Mouse (Mus musculus) neural tube, embryonic 11.5 days (tissue): ENCODE results near the gene Mindy1. TPM values are rescaled to one million over a fixed set of nuclear protein-coding genes. Genes with fewer than 3 reads are reported as not detected.

ENCODE experiments used
- ATAC-seq: fragments of 200-750 bp; cut with Nextera tagmentation; 2 replicates; pipeline ENCODE4 v1.8.0; 2017; ENCODE audit warnings: moderate number of reproducible peaks, mild to moderate bottlenecking, moderate TSS enrichment, moderate library complexity; ENCODE audit not compliant: insufficient read depth, low FRiP score, low TSS enrichment
- DNase-seq: peaks from one replicate; pipeline ENCODE4 v3.0.0-alpha.2; 2015; ENCODE audit warnings: low spot score
- H3K27ac ChIP-seq: fragments of 300-500 bp; sonication (generic); 2 replicates; pipeline ENCODE4 v1.5.1; 2014; ENCODE audit warnings: low read depth, mild to moderate bottlenecking, low read length
- H3K27me3 ChIP-seq: fragments of 300-500 bp; sonication (generic); 2 replicates; pipeline ENCODE4 v1.6.1; 2014; ENCODE audit warnings: mild to moderate bottlenecking, low read length, mixed read lengths; ENCODE audit not compliant: control insufficient read depth, insufficient read depth
- H3K36me3 ChIP-seq: fragments of 300-500 bp; sonication (generic); 2 replicates; pipeline ENCODE4 v1.6.1; 2014; ENCODE audit warnings: mild to moderate bottlenecking, low read length, moderate library complexity, mixed read lengths; ENCODE audit not compliant: control insufficient read depth, insufficient read depth
- H3K4me1 ChIP-seq: fragments of 300-500 bp; sonication (generic); 2 replicates; pipeline ENCODE4 v1.6.1; 2014; ENCODE audit warnings: low read length, mixed read lengths; ENCODE audit not compliant: control insufficient read depth, insufficient read depth
- H3K4me2 ChIP-seq: fragments of 300-500 bp; sonication (generic); 2 replicates; pipeline ENCODE4 v1.6.1; 2014; ENCODE audit warnings: low read depth, mild to moderate bottlenecking, moderate library complexity
- H3K4me3 ChIP-seq: fragments of 300-500 bp; sonication (generic); 2 replicates; pipeline ENCODE4 v1.5.1; 2014; ENCODE audit warnings: low read depth, low read length
- H3K9ac ChIP-seq: fragments of 300-500 bp; sonication (generic); 2 replicates; pipeline ENCODE4 v1.6.1; 2014; ENCODE audit warnings: mild to moderate bottlenecking, low read length
- H3K9me3 ChIP-seq: fragments of 300-500 bp; sonication (generic); 2 replicates; pipeline ENCODE4 v1.6.1; 2016; ENCODE audit warnings: low read length; ENCODE audit not compliant: control insufficient read depth
- WGBS: fragments of 180-500 bp; shearing (Covaris S2); extraction: QIAGEN DNeasy Blood & Tissue Kit; methylation state at CpG from one replicate; pipeline ENCODE4 v1.1.7; 2014; 5-methylcytosine and 5-hydroxymethylcytosine counted together
- polyA plus RNA-seq: library from polyadenylated mRNA; unstranded; fragments of >200 nt; fragmentation: Nextera tagmentation; extraction: Ambion mirVana; gene quantifications from 2 replicates; pipeline ENCODE4 v1.2.1, GENCODE M21; 2014

Gene Mindy1
- polyA plus RNA-seq, 1 experiment from 2014 or later = 48.1 TPM

DNA sequence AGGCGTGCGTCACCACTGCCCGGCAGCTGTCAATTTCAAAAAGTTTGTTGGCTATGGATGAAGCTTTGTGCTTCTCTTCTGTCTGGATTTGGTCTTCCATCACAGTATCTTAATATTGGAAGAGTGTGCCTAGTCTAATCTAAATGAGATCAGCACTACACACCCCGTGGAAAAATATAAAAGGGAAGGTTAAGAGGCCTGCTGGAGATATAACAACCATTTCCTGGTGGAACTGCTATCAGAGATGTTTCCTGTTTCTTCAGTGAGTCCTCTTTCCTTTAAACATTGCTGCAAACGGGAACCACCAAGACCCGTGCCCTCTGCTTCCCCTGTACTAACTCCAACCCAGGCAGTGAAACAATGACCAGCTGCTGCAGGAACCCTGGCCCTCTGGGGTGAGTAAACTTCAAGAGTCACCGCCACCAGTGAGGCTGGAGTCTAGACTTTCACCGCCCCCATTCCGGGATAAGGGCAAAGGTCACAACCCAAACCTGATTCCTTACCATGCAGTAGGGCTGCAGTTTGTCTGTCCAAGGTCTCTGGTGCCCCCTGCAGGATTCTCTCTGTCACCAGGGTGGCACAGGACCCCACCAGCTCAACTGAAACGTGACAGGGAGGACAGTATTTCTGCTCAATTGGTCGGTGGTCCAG lies 17.9 kb upstream of the Mindy1 start:
- Histone ChIP-seq H3K36me3 (peaks cover 13% of the 10 kb centered on the region), H3K9ac (no peak overlapping the region), H3K4me2 (no peak overlapping the region), H3K27ac (no peak overlapping the region), H3K27me3 (no peaks in the 10 kb centered on the region), H3K4me3 (no peak overlapping the region), H3K9me3 (no peaks in the 10 kb centered on the region), H3K4me1 (no peaks in the 10 kb centered on the region)
- DNase-seq (peak; percentile 61), ATAC-seq (no peak)
- 46% methylated on average over 11 of the region's 11 CpGs for WGBS

DNA sequence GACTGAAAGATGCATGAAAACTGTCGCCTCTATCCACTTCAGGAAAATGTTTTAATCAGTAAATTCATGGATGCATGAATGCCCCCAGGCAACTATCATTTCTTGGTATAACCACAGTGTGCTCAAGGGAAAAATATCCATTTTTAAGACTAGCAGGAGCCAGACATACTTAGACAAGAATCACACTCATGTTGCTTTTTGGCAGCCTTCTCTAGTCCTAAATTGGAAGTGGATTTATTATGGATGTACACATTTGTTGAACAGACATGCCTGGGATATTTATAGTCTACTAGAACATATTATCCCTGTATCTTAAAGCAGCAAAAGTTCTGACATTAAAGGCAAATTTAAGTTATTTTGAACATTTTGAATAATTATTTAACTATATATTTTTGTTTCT lies 16.4 kb upstream of the Mindy1 start:
- H3K4me2 ChIP-seq = no peak overlapping the region
- no peak overlapping the region for H3K27ac ChIP-seq
- ATAC-seq (no peak), DNase-seq (no peak)
- no peaks in the 10 kb centered on the region for H3K9me3 ChIP-seq
- H3K27me3 ChIP-seq = no peaks in the 10 kb centered on the region
- WGBS = 82% methylated on average over 1 of the region's 1 CpGs
- no peaks in the 10 kb centered on the region for H3K4me1 ChIP-seq
- H3K36me3 ChIP-seq = peaks cover 7% of the 10 kb centered on the region
- H3K4me3 ChIP-seq = no peak overlapping the region
- no peak overlapping the region for H3K9ac ChIP-seq

DNA sequence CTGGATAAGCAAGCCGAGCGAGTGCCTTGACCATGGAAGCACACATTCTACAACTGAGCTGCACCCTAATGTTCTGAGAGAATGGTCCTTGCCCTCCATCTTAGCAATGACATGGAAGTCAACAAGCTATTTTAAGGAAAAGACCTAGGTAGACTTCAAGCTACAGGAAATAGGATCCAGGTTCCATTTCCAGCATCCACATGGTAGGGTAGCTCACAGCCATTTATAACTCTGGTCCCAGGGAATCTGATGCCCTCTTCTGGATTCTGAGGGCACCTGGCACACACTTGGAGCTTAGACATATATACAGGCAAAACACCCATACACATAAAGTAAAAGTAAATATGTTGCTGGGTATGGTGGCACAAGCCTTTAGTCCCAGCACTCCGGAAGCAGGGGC lies 15.1 kb upstream of the Mindy1 start:
- H3K9ac ChIP-seq = no peak overlapping the region
- WGBS = 95% methylated on average over 3 of the region's 3 CpGs
- H3K4me3 ChIP-seq = no peak overlapping the region
- H3K9me3 ChIP-seq = no peaks in the 10 kb centered on the region
- no peak overlapping the region for H3K27ac ChIP-seq
- DNase-seq = no peak
- no peak for ATAC-seq
- H3K4me1 ChIP-seq = no peaks in the 10 kb centered on the region
- H3K27me3 ChIP-seq = no peaks in the 10 kb centered on the region
- peaks cover 4% of the 10 kb centered on the region for H3K36me3 ChIP-seq
- no peak overlapping the region for H3K4me2 ChIP-seq

DNA sequence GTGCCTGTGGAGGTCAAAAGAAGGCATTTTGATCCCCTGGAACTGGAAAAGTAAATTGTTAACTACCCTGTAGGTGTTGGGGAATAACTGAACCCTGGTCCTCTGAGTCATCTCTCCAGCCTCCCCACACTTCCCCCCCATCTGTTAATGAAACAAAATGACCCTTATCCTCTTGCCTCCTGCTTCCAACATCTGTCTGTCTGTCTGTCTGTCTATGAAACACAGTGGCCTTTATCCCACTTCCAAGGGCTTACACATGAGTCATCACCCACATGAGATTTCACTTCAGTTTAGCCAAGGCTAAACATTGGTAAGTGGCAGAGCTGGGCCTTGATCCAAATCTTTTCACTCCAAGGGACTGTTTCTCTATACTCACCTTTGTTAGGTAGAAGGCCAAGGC lies 13.3 kb upstream of the Mindy1 start:
- Histone ChIP-seq H3K4me2 (no peak overlapping the region), H3K9ac (no peak overlapping the region), H3K27me3 (no peaks in the 10 kb centered on the region), H3K9me3 (no peaks in the 10 kb centered on the region), H3K4me3 (no peak overlapping the region), H3K4me1 (no peaks in the 10 kb centered on the region), H3K27ac (no peak overlapping the region), H3K36me3 (peaks cover 2% of the 10 kb centered on the region; the same call in 1 of the 2 replicates)
- no peak for DNase-seq
- ATAC-seq = no peak

DNA sequence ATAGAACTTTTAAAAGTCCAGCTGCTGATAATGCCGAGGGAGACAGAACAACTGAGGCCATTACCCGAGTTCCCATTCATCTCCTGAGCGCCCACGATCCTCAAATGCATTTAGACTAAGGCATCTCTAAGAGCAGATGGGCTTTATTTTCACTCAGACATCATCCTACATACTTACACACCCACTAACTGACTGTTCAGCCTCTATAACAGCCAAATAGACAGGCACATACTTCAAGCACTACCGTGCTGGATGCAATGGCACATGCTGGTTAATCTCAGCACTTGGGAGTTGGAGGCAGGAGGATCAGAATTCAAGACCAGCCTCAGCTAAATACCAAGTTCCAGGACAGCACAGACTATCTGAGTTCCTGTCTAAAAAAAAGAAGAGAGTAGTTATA lies 11.4 kb upstream of the Mindy1 start:
- Histone ChIP-seq H3K27ac (no peak overlapping the region), H3K9me3 (no peaks in the 10 kb centered on the region), H3K4me2 (no peak overlapping the region), H3K9ac (no peak overlapping the region), H3K4me3 (no peak overlapping the region), H3K4me1 (no peaks in the 10 kb centered on the region), H3K27me3 (no peaks in the 10 kb centered on the region), H3K36me3 (no peaks in the 10 kb centered on the region; the same call in 1 of the 2 replicates)
- WGBS = 86% methylated on average over 5 of the region's 5 CpGs
- DNase-seq (no peak), ATAC-seq (no peak)

DNA sequence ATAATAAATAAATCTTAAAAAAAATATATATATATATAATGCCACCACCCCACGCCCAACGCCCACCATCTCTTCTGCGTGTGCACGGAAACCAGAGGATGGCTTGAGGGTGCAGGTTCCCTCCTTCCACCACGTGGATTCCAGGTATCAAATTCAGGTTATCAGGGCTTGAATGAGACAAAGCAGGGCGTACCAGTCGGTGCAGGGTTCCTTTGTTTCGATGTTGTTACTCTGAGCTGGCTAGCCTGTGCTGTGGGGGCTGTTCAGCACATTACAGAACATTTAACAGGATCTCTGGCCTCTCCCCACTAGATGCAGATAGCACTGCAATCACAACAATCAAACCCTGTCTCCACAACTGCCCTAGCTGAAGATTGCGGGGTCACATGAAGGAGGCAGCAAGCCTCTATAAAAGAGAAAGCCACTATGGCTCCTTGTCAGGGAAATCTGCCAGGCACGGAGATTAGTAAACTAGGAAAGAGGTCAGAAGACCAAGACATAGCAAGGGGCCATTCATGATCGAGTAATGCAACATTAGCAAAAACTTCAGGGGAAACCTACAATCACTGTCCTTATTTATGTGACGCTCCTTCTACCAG lies 10.3 kb upstream of the Mindy1 start:
- Histone ChIP-seq H3K9ac (no peak overlapping the region), H3K36me3 (no peaks in the 10 kb centered on the region; the same call in 1 of the 2 replicates), H3K4me3 (no peak overlapping the region), H3K9me3 (no peaks in the 10 kb centered on the region), H3K27ac (no peak overlapping the region), H3K4me1 (no peaks in the 10 kb centered on the region), H3K27me3 (no peaks in the 10 kb centered on the region), H3K4me2 (no peak overlapping the region)
- 89% methylated on average over 12 of the region's 12 CpGs for WGBS
- ATAC-seq = no peak
- DNase-seq = no peak

DNA sequence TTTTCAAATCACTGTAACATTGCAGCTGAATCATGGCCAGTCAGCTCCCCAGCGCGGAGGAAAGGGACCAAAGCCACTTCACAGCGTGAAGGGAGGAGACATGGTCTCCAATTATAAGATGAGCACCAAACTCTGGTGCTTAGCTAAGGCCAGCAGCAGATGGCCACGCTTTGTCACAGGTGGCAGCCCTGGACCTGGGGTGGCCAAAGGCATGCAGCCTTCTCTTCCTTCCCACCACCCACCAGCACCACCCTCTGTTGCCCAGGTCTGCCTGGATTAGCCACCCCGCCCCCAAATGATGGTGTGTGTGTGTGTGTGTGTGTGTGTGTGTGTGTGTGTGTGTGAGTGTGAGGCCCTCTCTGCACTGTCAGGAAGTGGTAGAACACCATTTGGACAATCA lies 7.7 kb upstream of the Mindy1 start:
- H3K9ac ChIP-seq = no peak overlapping the region
- no peaks in the 10 kb centered on the region; the same call in 1 of the 2 replicates for H3K36me3 ChIP-seq
- no peaks in the 10 kb centered on the region for H3K27me3 ChIP-seq
- H3K4me1 ChIP-seq = no peaks in the 10 kb centered on the region
- WGBS = 96% methylated on average over 5 of the region's 5 CpGs
- H3K27ac ChIP-seq = no peak overlapping the region
- DNase-seq = no peak
- no peaks in the 10 kb centered on the region for H3K9me3 ChIP-seq
- no peak overlapping the region for H3K4me3 ChIP-seq
- no peak overlapping the region for H3K4me2 ChIP-seq
- ATAC-seq = no peak

DNA sequence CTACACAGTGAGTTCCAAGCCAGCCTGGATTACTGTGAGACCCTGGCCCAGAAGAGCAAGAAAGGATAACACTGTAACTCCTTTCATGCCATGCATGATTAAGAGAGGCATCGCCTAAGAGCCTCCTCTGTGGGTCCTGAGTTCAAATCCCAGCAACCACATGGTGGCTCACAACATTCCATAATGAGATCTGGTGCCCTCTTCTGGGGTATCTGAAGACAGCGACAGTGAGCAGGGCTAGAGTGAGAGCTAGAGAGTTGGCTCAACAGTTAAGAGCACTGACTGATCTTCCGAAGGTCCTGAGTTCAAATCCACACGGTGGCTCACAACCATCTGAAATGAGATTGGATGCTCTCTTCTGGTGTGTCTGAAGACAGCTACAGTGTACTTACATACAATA lies 6.7 kb upstream of the Mindy1 start:
- DNase-seq = no peak

DNA sequence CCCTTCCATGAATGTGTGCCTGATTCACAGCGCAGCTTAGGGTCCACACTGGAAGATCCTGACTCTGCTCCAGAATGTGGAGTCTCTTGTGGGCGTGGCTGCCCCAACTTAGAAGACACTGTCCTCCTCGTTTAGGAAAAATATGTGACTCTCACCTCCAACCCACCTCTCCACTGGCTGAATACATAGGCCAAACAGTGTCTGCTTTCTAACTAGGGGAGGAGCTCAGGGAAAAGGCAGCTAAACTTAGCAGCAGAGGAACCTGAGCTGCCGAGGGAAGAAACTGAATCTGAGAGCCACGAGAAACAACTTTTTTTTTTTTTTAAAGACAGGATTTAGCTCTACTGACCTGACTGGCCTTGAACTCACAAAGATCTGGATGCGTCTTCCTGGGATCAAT lies 6.0 kb upstream of the Mindy1 start:
- WGBS = 82% methylated on average over 6 of the region's 6 CpGs
- DNase-seq (no peak), ATAC-seq (no peak)
- no peaks in the 10 kb centered on the region for H3K27me3 ChIP-seq
- H3K4me2 ChIP-seq = no peak overlapping the region
- H3K4me1 ChIP-seq = no peaks in the 10 kb centered on the region
- H3K4me3 ChIP-seq = no peak overlapping the region
- H3K36me3 ChIP-seq = no peaks in the 10 kb centered on the region; the same call in 1 of the 2 replicates
- no peaks in the 10 kb centered on the region for H3K9me3 ChIP-seq
- H3K27ac ChIP-seq = no peak overlapping the region
- no peak overlapping the region for H3K9ac ChIP-seq

More for the DNA sequence above, 6.7 kb upstream of the Mindy1 start:
- no peak for ATAC-seq
- no peaks in the 10 kb centered on the region for H3K27me3 ChIP-seq
- no peak overlapping the region for H3K4me3 ChIP-seq
- H3K9ac ChIP-seq = no peak overlapping the region
- H3K4me2 ChIP-seq = no peak overlapping the region
- H3K9me3 ChIP-seq = no peaks in the 10 kb centered on the region
- no peaks in the 10 kb centered on the region for H3K4me1 ChIP-seq
- H3K36me3 ChIP-seq = no peaks in the 10 kb centered on the region; the same call in 1 of the 2 replicates
- H3K27ac ChIP-seq = no peak overlapping the region
- 93% methylated on average over 4 of the region's 4 CpGs for WGBS
